Mouse (Mus musculus) lung, postnatal 0 days (tissue): Measurements from ENCODE around the gene Hoxa5.

Experiments used
- CTCF ChIP-seq: IDR thresholded peaks from 2 replicates; pipeline ENCODE4 v1.5.1; 2016; ENCODE audit warnings: antibody characterized with exemption, mild to moderate bottlenecking
- EP300 ChIP-seq: IDR thresholded peaks from 2 replicates; pipeline ENCODE4 v1.6.1; 2016; ENCODE audit warnings: antibody characterized with exemption, mild to moderate bottlenecking, control low read depth

GRCm38 (mm10) chr6:52168191-52169055 is 36.0 kb downstream of the Hoxa5 start:
- TF ChIP-seq CTCF (no peak), EP300 (no peak)
